Mouse (Mus musculus): Measurements from ENCODE around the gene Gmip.

Gene Gmip

DNA sequence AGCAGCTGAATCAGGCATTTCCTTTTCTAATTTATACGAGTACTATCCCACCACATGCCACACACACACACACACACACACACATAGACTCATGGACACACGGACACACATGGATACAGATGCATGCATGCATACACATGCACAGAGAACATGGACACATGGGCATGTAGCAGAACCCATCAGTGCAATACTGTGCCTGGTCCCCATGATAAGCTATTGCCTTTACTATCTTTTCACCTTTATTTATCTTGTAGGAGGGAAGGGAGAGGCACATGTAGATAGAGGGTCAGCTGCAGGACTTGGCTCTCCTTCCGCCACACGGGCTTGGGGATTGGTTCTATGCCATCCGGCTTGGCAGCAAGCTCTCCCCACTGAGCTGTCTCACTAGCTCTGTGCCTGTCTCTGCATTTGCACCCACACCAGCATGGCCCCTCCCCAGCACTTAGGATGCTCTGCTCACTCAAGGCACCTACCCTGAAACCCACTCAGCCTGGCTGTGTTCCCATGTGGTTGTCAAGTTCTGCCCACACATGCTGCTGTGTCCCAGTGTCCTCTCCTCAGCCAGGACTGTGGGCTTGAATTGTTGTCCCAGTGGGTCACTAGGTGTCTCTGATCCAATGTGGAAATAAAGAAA is 55.0 kb downstream of the Gmip start:
- no peak for DNase-seq (ENCODE audit: low spot score)

DNA sequence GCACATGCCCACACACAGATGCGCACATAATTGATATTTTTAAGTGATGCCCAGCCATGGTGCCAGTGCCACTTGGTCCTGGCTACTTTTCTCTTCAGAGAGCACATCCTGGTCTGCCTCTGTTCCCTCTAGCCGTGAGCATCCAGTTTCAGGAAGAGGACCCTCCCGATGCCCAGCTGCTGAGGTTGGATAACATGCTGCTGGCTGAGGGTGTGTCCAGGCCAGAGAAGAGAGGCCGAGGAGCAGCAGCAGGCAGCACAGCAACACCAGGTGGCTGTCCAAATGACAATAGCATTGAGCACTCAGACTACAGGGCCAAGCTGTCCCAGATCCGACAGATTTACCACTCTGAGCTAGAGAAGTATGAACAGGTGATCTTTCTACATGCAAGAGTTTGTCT is 55.7 kb downstream of the Gmip start:
- no peak for DNase-seq (ENCODE audit: low spot score)

DNA sequence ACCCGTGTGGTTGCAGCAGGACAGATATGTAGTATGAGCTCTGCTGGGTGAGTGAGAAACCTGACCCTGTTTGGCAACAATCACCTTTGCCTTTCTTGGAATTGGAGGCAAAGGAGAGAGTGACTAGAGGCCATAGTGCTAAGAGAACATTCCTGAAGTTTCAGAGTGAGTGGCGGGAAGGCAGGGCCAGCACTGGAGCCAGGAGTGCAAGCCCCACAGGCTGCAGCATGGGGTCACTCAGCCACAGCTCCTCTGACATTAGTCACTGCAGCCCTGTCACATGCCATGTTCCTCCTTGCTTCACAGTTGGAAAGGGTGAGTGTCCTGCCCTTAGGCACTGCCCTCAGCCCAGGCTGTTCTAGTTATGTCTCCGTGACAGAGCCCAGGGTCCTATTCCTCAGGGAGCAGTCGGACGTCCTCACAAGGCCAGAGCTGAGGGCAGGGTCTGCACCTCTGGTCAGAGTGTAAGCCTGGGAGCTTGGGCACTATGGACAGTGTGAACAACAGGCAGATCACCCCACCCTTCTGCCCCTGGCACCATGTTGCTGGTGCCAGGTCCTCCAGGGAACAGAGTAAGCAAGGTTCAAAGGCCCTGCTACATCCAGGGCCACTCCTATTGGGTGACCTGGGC is 59.3 kb downstream of the Gmip start:
- no peak for DNase-seq (ENCODE audit: low spot score)

DNA sequence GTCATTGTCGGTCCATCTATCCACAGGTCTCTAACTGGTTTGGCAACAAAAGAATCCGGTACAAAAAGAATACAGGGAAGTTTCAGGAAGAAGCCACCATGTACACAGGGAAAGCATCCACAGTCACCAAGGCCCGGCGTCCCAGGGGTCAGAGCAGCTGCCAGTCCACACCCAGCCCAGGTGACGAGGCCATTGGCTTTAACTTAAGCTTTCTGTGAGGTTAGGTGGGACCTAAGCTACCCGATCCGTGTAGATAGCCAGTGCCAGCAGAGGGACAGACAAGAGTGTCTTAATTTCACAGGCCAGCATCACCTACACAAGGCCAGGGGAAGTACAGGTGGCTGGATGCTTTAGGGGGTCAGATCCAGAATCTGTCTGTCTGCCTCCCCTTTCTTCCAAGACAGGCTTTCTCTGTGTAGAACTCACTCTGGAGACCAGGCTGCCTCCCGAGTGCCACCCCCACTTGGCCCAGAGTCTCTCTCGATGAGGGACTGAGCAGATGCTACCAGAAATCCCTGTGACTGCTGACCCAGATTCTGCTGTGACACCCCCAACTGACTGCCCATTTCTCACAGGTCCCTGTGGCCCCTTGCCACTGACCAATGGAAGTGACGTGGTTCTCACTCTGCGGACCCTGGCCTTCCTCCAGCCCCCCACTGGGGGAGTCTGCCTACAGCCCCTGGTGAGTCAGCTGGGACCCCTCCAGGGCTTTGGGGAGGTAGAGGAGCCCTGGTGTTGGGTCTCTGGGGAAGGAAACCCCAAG is 61.7 kb downstream of the Gmip start:
- DNase-seq (ENCODE audit: low spot score) = no peak

DNA sequence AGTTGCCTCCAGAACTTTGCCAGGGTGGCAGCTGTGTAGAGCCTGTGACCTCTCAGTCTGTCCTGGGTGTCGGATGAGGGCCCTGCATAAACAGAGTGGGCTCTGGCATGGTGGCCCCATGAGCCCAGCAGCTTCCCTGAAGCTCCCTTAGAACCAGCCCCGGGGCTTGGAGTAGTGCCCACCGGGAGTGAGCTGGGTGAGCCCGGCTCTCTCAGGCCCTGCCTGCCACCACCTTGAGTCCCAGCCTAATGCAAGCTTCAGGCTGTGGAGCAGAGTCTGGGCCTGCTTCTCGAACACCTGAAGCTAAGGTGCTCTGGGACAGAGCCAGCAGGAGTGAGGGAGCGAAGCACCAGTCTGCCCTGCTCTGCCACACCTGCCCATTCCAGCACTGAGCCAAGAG is 62.4 kb downstream of the Gmip start:
- no peak for DNase-seq (ENCODE audit: low spot score)
